Mouse (Mus musculus): ENCODE measurements around the gene Tbcc.

Gene Tbcc

DNA sequence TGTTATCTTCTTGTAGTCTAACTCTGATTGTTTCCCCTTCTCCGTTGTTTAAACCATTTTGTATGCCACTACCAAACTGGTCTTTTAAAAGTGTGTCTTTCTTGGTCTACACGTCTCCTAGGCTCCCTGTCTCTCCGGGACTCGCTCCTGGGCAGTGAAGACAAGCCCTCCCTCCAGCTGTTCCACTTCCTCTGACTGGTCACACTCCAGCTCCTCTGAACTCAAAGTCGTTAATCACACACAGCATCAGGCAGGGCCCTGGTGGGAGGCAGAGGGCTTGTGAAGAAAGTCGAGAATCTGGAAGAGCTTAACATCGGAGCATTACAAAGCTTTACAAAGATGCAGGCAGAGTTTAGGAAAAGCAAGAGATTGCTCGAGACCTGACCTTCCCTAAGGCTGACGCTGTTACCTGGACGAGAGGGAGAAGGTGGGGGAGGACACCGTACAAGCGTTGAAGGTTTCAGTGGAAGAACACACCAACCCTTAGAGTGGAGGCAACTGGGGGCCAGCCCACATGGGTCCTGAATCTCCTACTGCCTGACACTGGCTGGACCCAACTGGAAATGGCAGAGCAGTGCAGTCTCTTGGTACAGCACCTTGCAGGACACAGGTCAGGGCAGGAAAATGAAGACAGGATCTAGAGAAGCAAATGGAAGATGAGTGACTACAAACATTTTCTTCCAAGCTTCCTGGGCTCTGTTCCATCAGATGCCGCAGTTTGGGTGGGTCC is 6.9 kb downstream of the Tbcc start:
- no peak for DNase-seq (ENCODE audit: inconsistent age in 2 of 2, low spot score in 1 of 2)

DNA sequence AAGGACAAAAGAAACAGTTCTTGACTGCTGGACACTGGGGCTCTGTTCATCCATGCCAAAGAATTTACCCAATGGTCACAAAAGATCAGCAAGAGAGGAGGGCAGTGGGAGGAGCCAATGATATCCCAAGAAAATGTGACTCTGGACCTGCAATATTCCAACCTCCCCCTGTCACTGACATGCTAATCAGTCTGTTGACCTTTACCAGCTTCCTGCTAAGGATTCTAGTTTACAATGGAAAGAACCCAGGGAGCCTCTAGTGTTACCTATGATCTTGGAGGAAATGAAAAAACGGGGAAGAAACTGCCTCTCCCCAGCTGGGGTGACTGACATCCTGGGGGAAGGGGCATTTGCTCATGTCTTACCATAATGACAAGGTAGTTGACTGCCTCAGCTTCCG is 10.5 kb downstream of the Tbcc start:
- DNase-seq (ENCODE audit: inconsistent age in 2 of 2, low spot score in 1 of 2) = no peak

DNA sequence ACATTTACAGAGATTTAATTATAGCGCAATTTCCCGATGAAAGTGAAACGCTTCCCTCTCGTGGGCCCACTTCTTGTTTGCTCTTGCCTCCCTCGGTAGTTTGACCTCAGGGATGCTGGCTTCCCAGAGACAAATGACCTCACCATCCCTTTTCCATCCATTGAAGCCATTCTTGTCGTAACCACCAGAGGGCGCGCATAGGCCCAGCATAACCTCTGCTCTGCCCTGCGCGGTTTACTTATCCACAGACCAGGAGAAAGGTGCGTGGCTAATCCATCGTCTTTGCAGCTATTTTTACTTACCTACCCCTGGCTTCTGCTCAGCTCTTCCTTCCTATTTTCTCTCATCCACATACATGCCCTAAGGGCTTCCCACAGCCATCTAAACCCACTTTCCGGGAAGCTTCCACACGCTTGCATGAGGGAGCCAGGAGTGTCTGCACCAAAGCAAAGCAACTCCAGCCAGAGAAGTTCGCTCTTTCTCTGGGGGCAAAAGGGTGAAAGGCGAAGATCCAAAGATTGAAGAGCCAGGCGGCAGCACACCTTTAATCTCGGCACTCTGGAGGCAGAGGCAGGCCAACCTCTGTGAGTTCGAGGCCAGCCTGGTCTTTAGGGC is 13.5 kb downstream of the Tbcc start:
- peak; percentile 83 to 93 for DNase-seq (ENCODE audit: inconsistent age in 2 of 2, low spot score in 1 of 2)

DNA sequence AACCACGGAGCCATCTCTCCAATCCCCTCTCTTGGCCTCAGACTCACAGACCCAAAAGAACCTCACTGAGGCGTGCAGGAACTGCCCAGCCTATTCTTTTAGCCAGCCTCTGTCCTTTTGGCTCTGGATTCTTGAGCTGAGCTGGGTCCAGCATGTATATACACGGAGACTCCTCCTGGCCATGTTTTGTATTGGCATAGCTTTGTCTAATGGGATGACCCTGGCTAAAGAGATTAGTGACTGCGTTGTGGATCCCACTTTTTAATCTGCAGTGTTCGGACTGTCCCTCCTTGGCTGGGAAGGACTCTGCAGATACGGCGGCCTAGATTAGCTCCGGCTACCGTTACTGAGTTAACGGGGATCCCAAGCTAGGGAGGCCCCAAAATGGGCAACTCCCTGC is 19.7 kb downstream of the Tbcc start, which contains the start of gene Prph2:
TSS of gene Prph2 (plus strand) at position 274 of the 400 bp plus-strand sequence.
- no peak for DNase-seq (ENCODE audit: inconsistent age in 2 of 2, low spot score in 1 of 2)

DNA sequence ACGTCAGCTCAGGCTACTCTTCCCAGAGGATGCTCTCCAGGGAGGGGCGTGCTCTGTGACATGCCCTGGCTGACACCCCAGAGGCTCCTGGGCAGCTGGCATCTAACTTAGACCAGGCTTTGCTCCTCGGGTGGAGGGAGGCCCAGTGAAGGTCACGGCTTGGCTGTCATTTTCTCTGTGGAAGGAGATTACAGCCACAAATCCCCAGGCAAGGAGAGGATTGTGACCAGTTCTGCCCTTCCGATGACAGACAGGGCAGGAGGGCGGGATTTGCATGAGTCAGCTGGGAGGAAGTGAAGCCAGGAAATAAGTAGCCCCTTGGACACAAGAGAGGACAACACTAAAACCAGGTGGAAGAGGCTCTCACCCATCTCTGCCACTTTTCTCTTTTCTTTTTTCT is 21.8 kb downstream of the Tbcc start:
- peak in 1 of 2 experiments; percentile 62 for DNase-seq (ENCODE audit: inconsistent age in 2 of 2, low spot score in 1 of 2)

DNA sequence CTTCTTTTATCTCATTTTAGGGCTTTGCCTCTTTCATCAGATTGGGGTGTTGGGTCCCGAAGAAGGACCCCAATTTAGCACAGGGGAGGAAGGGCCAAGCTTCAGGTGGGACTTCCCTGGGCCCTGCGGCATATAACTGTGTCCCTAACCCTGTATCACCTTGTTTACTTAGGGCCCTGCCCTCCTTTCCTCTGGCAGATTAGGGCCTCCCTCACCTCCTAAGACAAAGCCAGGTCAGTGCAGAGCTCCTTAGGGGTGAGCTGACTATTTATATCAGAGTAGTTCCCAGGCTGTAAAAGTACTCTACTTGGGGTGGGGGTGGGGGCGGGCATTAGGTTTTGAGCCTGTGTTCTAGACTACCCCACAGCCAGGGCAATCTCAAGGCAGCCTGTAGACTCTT is 24.6 kb downstream of the Tbcc start:
- no peak for DNase-seq (ENCODE audit: inconsistent age in 2 of 2, low spot score in 1 of 2)

DNA sequence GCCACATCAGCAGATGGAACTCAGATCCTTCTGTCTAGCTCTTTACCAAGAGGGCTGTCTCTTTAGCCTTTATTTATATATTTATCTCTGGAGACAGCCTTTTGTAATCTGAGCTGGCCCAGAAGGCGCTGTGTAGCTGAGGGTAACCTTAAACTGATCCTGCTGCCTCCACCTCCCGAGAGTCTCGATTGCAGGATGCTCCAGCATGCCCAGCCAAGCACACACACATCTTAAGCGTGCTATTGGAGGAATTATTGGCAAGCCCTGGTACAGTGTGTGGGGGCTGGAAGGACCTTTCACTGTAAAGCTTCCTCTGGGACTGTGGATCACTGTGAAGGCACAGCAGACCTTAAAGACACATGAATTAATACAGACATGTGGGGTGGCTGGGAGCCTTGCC is 28.5 kb downstream of the Tbcc start:
- DNase-seq (ENCODE audit: inconsistent age in 2 of 2, low spot score in 1 of 2) = no peak

DNA sequence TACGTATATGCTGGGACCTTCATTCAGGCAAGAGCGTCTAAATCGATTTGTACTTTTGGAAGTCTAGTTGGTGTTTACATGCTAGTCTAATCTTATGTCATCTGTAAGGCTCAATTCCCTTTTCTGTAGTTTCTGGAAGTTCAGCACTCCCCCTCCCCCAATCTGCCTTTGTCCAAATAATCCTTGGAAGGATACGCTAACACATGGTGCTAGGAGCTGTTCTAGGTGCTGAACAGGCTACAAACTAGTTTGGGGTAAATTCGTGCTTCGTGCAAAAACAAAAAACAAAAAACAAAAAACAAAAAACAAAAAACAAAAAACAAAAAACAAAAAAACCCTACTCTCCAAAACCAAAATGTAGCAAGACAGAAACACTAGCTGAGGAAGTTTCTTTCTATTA is 30.4 kb downstream of the Tbcc start:
- DNase-seq (ENCODE audit: inconsistent age in 2 of 2, low spot score in 1 of 2) = no peak

DNA sequence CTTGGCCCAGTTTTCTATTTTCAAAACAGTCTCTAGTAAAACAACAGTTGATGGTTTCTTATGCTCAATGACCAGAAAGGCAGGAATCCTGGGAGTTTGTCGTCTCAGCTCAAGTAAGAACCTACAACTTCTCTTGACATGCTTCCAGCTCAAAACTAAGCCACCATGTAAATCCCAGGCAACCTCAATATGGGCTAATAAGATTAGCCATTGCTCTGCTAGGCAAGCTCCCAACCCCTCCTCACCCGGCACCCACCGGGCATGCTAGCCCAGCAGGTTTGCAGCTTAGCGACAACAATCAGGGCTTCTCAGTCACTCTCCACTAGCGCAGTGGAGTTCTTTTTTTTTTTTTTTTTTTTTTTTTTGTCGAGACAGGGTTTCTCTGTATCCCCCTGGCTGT is 35.7 kb downstream of the Tbcc start:
- no peak for DNase-seq (ENCODE audit: inconsistent age in 2 of 2, low spot score in 1 of 2)

DNA sequence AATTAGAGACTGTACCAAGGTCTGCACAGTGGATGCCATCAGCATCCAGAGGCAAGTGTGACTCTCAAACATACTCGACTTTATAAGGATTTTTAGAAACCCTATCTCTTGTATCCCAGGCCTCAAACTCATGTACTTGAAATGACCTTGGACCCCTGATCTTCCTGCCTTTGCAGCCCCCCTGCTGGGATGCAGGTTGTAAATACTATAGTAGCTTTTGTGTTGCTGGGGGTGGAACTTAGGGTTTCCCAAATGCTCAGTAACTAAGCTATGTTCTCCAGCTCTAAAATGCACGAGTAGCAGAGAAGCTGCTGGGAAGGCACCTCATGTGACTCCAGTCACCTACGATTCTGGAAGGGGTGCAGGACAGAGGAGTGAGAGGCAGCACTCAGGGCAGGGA is 36.5 kb downstream of the Tbcc start:
- DNase-seq (ENCODE audit: inconsistent age in 2 of 2, low spot score in 1 of 2) = no peak

DNA sequence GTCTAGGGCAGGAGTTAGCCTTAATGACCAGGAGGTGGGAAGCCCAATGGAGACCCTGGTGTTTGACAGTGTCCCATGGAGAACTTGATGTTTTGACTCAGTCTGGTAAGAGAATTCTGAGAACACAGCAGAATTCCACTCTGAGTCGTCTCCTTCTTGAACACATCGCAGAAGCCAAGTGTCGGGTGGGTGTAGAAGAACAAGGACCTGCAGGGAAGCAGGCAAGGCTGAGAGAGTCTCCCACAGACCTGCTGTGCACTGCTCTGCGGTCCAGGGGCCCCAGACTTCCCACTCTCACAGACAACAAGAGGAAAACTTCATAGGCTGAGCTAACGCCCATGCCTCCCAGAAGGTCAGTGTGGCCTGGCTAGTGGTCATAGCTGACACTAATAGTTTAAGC is 37.3 kb downstream of the Tbcc start:
- DNase-seq (ENCODE audit: inconsistent age in 2 of 2, low spot score in 1 of 2) = no peak

DNA sequence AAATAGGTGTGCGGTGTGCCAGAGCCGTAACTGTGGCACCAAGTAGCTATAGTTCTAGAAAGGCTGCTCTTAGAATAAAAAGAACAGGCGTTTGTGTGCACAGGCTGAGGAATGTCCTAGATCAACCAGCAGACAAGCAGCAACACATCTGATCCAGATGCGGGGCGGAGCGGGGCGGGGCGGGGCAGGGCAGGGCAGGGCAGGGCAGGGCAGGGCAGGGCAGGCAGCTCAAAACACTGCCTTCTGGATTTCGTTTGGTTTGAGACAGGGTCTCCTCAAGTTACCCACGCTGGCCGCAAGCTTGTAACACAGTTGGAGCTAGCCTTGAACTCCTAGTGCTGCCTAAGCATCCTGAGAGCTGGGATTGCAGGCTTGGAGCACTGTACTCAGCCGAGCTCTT is 38.8 kb downstream of the Tbcc start:
- no peak for DNase-seq (ENCODE audit: inconsistent age in 2 of 2, low spot score in 1 of 2)

DNA sequence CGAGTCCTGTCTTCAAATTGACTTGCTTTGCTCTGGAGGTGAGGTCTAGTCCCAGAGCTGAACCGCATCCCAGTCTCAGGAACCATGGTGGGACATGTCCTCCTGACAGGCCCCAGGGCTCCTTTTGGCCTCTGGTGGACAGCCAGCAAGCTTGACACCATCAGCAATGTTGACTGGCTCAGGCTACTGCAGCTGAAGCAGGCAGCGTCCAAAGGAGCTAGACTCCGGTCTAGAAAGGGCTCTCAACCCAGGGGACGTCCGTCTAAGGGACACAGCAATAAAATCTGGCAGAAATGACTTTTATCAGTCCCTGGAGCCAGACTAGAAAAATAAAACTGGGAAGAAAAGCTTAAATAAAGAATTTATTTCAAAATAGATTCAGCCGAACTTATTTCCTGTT is 39.4 kb downstream of the Tbcc start:
- DNase-seq (ENCODE audit: inconsistent age in 2 of 2, low spot score in 1 of 2) = no peak

DNA sequence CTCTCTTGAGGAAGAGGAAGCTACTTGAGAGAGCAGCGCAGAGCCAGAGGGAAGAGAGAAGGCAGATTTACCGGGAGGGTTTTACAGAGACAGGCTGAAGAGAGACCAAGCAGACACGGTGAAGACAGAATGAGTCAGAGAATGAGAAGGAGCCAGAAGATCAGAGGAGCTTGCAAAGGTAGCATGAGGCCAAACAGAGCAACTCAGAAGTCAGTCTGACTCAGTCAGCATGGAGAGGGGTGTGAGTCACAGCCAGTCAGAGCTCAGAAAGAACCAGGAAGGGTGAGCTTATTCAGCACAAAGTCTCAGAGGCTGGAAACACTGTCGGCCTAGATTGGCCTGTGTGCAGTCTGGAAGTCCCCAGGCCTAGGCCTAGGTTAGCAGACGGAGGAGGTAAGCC is 42.5 kb downstream of the Tbcc start:
- DNase-seq (ENCODE audit: inconsistent age in 2 of 2, low spot score in 1 of 2) = peak; percentile 70 to 79

DNA sequence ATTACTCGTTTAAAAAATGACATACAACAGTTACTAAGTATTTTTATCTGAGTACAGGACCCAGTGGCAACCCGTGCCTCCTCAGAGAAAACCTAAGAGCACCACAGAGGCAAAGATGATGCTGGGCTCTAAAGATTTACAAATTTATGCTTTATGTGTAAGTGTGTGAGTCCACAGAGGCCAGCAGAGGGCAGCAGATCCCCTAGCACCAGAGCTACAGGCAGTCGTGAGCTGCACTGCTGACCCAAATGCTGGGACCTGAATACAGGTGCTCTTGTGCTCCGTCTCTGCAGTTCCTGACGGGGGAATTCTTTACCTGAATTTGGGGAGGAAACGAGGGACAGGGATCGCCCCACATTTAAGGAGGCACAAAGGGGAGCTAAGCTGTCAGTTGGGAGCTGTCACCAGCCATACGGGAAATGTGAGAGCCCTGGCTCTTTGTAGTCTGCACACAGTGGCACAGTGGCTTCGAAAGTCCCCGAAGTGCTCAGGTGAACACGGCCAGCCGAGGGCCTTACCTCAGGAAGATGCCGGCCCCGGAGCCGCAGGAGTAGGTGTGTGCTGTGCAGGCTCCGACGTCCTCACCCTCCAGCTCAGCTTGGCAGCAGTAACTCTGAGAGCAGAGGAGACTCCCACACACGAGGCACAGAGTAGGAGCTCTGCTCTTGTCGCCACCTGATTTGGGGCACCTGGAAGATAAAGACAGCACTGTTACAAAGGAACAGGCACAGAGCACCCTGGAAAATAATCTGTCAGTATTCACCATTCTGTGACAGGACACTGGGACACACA is 43.3 kb downstream of the Tbcc start:
- DNase-seq (ENCODE audit: inconsistent age in 2 of 2, low spot score in 1 of 2) = peak; percentile 54 to 73

DNA sequence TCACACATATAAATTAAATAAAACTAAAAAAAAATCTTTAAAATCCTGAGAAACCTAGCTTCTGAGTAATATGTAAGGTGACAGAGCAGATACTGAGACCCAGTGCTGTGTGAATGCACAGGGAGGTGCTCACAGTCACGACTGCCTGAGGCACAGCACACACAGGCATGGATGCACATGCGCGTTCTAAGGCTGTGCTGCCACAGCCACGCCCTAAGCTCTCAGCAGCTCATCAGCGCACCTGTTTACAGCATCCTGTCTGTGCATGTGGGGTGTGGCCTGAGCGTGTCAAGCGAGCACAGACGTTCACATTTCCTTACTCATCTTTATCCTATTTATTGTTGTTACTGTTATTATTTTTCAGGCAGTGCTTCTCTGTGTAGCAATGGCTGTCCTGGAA is 50.0 kb downstream of the Tbcc start:
- DNase-seq (ENCODE audit: inconsistent age in 2 of 2, low spot score in 1 of 2) = no peak
